Mouse (Mus musculus) G1E-ER4 (cell line): Measurements from ENCODE around the gene D130043K22Rik. TPM values are rescaled to one million over a fixed set of nuclear protein-coding genes. Genes with fewer than 3 reads are reported as not detected.

ENCODE experiments used
- GATA1 ChIP-seq: IDR thresholded peaks from one replicate; pipeline ENCODE4 v1.8.0; 2012; ENCODE audit warnings: low read length, inconsistent platforms
- polyA plus RNA-seq: library from polyadenylated mRNA; stranded (reverse); fragments of >175 nt; gene quantifications from 2 replicates; pipeline ENCODE4 v1.2.3, GENCODE M21; 2012

The D130043K22Rik gene
- polyA plus RNA-seq, 1 experiment, result not detected

DNA sequence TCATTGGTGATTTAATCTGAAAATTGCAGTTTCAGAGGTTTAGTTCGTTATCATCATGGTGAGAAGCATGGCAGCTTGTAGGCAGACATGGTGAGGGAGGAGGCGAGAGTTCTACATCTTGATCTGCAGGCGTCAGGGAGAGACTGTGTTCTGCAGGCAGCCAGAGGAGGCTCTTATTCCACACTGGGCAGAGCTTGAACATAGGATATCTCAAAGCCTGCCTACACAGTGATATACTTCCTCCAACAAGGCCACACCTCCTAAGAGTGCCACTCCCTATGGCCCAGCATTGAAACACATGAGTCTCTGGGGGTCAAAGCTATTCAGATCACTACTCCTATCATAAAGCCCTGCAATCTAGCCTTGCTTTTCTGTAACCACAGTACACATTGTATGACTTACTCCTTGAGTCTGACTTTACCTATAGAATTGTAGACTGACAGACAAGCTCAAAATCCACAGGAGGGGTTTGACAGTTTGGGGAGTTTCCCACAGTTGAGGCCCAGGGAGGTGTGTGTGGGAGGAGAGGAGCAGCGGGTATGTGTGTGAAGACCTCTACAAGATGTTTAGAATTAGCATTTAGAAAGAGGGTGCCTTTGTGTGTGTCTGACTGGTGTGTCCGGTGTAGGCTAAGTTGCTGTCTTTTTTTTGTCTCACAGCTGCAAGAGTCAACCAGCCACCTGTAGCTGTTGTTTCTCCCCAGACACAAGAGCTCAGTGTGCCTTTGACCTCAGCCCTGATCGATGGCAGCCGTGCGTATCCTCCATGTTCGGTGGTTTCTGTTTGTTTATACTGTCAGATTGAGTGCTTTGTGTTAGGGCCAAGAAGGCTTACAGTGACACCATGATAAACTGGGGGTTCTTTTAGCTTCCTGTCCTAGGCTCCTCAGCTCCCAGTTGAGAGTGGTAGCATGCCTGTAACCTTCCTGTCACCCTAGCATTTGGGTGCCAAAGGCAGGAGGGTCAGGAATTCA lies 21.8 kb downstream of the D130043K22Rik start:
- TF ChIP-seq GATA1, result no peak

GRCm38 (mm10) chr13:24867789-24868188 lies 22.9 kb downstream of the D130043K22Rik start:
- TF ChIP-seq GATA1, result no peak

DNA sequence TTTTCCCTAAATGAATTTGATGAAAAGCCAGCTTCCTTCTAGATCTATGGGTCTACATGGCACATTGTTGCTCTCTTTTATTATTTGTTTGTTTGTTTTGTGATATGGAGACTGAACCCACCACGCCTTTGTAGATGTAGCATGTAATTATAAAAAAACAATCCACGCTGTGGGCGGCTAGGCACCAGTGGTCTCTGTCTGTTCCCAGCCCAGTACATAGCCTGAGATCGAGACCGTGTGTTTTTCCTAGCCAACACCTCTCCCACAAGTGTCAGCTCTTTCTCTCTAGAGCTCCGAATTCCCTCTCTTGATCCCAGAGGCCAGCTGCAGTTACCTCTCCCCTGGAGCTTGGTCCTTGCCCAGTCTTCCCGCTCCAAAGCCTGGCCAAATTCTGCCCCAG lies 23.3 kb downstream of the D130043K22Rik start:
- no peak for TF ChIP-seq GATA1

- TF ChIP-seq GATA1, result no peak
Measured at GRCm38 (mm10) chr13:24879359-24880040, 34.6 kb downstream of the D130043K22Rik start.

DNA sequence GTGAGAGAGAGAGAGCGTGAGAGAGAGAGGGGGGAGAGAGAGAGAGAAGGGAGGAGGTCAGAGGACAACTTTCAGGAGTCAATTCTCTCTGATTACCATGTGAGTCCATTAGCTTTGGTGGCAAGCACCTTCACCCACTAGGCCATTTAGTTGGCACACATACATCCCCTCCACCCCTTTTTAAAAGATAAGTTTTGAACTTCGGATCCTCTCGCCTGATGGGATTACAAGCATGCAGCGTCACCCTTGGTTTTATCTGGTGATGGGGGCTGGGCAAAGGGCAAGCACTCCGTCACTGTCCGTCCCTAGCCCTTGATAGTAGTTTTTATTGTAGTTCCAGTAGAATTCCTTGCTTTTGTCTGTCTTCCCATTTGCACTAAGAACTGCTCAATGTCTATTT lies 35.3 kb downstream of the D130043K22Rik start:
- TF ChIP-seq GATA1, result no peak

GRCm38 (mm10) chr13:24880704-24881103 lies 35.8 kb downstream of the D130043K22Rik start:
- TF ChIP-seq GATA1, result no peak

- TF ChIP-seq GATA1, result no peak
Measured at GRCm38 (mm10) chr13:24882411-24882810, 37.5 kb downstream of the D130043K22Rik start.

DNA sequence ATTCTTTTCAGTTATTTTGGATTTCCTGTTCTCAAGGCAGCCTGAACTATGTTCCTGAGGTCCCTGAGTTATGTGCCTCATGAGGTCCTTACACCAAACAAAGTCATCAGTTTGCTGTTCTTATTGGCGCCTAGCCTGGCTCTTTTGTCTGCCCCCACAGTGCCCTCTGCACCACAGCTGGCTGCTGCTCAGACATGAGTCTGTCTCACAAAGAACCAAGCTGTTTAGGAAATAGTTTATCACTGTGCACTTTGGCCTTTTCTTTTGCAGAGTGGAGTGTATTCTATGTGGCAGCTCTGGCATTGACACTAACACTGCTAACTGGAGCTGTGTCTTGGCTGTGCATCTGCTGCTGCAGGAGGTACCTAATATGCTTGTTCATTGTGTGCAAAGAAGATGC lies 44.6 kb downstream of the D130043K22Rik start:
- no peak for TF ChIP-seq GATA1

DNA sequence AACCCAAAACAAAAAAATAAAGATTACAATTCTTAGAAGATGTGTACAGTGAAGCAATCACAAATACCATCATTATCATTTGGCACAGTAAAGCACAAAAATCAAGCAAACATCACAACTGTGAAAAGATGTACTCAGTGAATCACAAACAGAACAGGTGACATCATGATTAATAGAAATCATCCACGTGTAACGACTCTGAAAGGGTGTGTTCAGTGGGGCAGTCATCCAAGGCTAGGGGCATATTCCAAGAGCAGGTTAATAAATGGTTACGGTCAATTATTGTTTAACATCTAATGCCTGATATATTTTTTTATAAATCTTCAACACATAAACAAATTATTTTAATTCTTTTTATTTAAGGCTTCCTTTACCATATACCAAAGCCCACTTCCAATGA lies 47.6 kb downstream of the D130043K22Rik start:
- TF ChIP-seq GATA1, result no peak

DNA sequence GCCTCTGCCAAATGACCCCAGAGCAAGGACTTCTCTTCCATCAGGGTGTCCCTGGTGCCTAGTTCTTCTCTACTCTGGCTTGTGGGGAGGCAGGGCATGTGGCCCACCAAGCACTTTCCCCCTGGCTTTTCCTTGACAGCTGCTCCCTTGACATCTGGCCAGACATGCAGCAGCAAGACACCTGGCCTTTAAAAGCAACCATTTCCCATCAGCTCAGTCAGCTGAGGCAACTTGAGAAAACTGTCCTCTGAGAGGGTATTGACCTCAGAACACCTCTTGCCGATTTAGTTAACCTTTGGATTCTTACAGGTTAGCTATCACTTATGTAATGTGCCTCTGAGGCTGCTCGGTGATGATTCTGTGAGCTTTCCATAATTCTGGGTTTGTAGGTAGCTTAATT lies 48.9 kb downstream of the D130043K22Rik start:
- TF ChIP-seq GATA1, result no peak

DNA sequence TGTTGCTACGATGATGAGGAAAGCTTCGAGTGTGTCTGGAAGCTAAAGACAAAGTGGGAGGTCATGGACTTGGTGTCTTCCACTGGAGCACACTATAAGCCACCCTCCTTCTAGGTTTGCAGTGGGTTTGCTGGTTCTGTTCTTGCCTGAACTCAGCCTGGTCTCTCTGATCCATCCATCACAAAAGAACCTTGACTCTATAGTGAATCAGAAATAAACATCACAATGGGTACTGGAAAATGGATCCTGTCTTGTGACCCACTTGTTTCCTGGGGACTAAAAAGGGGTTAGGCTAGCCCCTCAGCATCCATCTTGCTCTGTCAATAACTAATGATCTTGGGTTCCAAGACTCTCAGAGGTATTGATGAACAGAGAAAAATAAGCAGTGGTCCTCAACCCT lies 57.0 kb downstream of the D130043K22Rik start:
- TF ChIP-seq GATA1, result no peak

DNA sequence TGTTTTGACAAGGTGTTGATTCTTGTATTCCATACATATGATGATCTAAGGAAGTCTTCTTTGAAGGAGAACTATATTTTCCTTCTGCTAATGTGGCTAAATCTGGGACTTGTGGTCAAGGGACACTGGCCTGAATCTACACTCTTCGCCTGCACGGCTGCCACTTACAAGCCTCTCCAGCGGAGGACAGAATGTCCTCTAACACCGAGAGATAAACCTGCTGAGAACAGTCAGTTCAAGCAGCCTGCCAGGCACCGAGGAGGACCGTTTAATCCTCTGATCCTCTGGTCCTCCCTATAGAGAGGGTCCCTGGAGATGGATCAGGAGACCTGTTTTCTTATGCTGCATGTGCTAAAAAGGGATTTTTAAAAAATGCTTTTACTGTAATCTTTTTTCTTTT lies 58.5 kb downstream of the D130043K22Rik start:
- TF ChIP-seq GATA1, result no peak

- no peak for TF ChIP-seq GATA1
Measured at GRCm38 (mm10) chr13:24905422-24905821, 60.5 kb downstream of the D130043K22Rik start.

GRCm38 (mm10) chr13:24906831-24907570 lies 62.1 kb downstream of the D130043K22Rik start:
- no peak for TF ChIP-seq GATA1

GRCm38 (mm10) chr13:24909112-24909511 lies 64.2 kb downstream of the D130043K22Rik start:
- TF ChIP-seq GATA1, result no peak

DNA sequence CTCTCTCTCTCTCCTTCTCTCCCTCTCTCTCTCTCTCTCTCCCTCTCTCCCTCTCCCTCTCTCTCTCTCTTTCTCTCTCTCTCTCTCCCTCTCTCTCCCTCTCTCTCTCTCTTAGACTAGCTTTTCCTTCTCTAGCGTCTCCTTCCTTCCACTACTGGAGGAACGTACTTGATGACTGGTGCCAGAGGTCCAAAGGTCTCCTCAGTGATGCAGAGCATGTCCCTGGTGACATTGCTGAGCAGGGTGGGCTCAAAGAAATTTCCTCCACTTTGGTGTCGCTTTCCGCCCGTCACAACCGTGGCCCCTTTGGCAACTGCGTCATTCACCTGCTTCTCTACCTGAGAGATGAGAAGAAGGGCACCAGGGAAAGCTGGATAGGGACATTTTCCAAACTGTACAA lies 68.6 kb downstream of the D130043K22Rik start:
- no peak for TF ChIP-seq GATA1
